Mouse (Mus musculus) C2C12 (cell line): Measurements from ENCODE around the gene Npc1l1.

Experiments used
- CTCF ChIP-seq: IDR thresholded peaks from one replicate; pipeline ENCODE4 v1.5.1; 2011; ENCODE audit not compliant: control insufficient read depth, insufficient read depth, insufficient read length
- MYOD1 ChIP-seq: IDR thresholded peaks from one replicate; pipeline ENCODE4 v1.6.1; 2011; ENCODE audit warnings: low read depth; ENCODE audit not compliant: control insufficient read depth, insufficient read length
- USF1 ChIP-seq: IDR thresholded peaks from one replicate; pipeline ENCODE4 v1.6.1; 2011; ENCODE audit warnings: low read depth, mild to moderate bottlenecking, control low read depth, moderate library complexity

DNA sequence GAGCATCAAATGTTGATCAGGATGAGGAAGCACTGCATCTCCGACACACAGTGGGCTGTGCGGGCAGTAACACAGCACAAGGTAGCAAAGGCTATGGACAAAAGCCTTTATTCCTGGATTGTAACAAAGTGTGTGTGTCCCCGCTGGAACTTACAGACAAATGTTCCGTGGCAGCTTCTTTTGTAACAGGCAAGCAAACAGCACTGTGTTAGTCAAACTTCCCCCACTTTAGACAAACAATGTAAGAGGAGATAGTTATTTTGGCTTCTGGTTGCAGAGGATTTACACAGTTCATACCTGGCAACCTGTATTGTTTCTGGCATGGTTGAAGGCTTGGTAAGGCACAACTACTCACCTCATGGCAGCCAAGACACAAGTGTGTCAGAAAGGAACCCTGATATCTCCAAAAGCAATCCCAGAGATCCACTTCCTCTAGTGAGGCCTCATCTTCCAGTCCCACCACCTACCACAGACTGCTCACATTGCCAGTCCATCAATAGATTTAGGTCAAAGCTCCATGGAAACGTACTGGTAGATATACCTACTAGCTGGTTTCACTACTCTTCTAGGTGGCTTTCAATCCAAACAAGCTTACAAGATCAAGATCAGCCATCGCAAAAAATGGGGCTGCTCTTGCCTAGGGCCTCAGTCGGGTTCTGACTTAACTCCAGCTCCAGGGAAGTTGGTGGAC, 64.4 kb downstream of the Npc1l1 start:
- no peak for TF ChIP-seq USF1
- TF ChIP-seq CTCF: no peak
- TF ChIP-seq MYOD1: no peak
